Mouse (Mus musculus) G1E (cell line): Measurements from ENCODE around the gene Adgrv1.
"Not testable (repeated sequence)": the region's sequence is repeated elsewhere in the genome, so short reads cannot be mapped to it uniquely, and the experiment has no call there.

ENCODE experiments used
- CTCF ChIP-seq: IDR thresholded peaks from 2 replicates; pipeline ENCODE4 v1.5.1; 2012; ENCODE audit warnings: low read depth, low read length, inconsistent platforms, mixed read lengths
- GATA1 ChIP-seq: IDR thresholded peaks from 2 replicates; pipeline ENCODE4 v1.6.1; 2012; ENCODE audit warnings: borderline replicate concordance, low read length, inconsistent platforms, mixed read lengths
- GATA2 ChIP-seq: IDR thresholded peaks from 2 replicates; pipeline ENCODE4 v1.6.1; 2012; ENCODE audit warnings: low read depth, low read length, inconsistent platforms, borderline replicate concordance
- POLR2AphosphoS5 ChIP-seq: IDR thresholded peaks from 2 replicates; pipeline ENCODE4 v1.6.1; 2012; ENCODE audit warnings: low read depth, low read length, inconsistent platforms; ENCODE audit not compliant: insufficient replicate concordance
- TAL1 ChIP-seq: conservative IDR thresholded peaks from 2 replicates; pipeline ENCODE4 v1.6.1; 2012; ENCODE audit warnings: low read depth, low read length, inconsistent platforms, mixed read lengths

DNA sequence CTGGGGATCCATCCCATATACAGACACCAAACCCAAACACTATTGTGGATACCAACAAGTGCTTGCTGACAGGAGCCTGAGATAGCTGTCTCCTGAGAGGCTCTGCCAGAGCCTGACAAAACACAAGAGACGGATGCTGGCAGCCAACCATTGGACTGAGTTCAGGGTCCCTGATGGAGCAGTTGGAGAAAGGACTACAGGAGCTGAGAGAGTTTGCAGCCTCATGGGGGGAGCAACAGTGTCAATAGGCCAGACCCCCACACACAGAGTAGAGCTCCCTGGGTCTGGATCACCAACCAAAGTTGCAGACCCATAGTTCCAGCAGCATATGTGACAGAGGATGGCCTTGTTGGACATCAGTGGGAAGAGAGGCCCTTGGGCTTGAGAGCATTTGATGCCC lies 5.1 kb downstream of the Adgrv1 start:
- not testable (repeated sequence) for TF ChIP-seq CTCF, GATA1, TAL1, POLR2AphosphoS5, GATA2
